Mouse (Mus musculus): ENCODE measurements around the gene Arl11.

DNA sequence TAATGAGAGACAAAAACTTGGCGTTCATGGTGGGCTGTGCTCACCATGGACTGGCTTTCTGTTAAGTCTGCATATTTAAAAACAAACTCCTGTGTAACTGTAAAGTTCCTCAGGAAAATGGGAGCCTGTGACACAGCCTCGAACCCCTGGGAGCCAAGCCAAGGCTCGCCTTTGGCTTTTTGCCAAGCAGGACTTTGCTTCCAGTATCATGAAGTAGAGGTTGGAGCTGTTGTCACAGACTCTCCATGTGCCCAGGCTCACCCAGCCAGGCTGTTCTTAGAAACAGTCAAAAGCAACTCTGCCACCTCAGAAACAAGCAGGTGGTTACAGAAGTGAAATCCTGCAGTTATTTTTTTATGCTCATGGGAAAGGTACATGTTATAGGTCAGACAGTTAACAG, 18.9 kb upstream of the Arl11 start:
- TF ChIP-seq ETS1 (IDR thresholded peaks at IDR 0.05; ENCODE audit: low read depth, low read length) (no peak), POLR2A (IDR thresholded peaks at IDR 0.05; ENCODE audit: control insufficient read depth in 1 of 2, insufficient read depth in 1 of 2, low read depth in 1 of 2, low read length in 2 of 2, poor library complexity in 1 of 2) (no peak), MAX (IDR thresholded peaks at IDR 0.05; ENCODE audit: low read length) (no peak), GATA1 (IDR thresholded peaks at IDR 0.05; ENCODE audit: low read depth, low read length) (no peak), CTCF (IDR thresholded peaks at IDR 0.05 in 2 of 3, conservative IDR thresholded peaks at IDR 0.05 in 1 of 3; ENCODE audit: control insufficient read depth in 1 of 3, insufficient read depth in 1 of 3, low read depth in 2 of 3, low read length in 3 of 3, poor library complexity in 1 of 3, severe bottlenecking in 1 of 3) (no peak)
